Mouse (Mus musculus): Measurements from ENCODE around the gene Nrd1. TPM values are rescaled to one million over a fixed set of nuclear protein-coding genes. Genes with fewer than 3 reads are reported as not detected.
A peak's percentile ranks its signal among the peaks of the same experiment; 100 is the strongest.

The Nrd1 gene
- polyA plus RNA-seq, 1 experiment, result 40.4 TPM

- Histone ChIP-seq H3K4me3 (replicated peaks; ENCODE audit: extremely low read depth, low read depth, low read length) (no peak overlapping the region), H3K4me1 (ENCODE audit: control insufficient read depth, insufficient read depth, low read length) (no peaks in the 10 kb centered on the region)
- 71% methylated on average over 1 of the region's 1 CpGs for WGBS
- no peak for DNase-seq
- TF ChIP-seq POLR2A (IDR thresholded peaks at IDR 0.05; ENCODE audit: borderline replicate concordance, extremely low read depth, low read depth, low read length) (no peak), CTCF (IDR thresholded peaks at IDR 0.05; ENCODE audit: insufficient read depth, low read length) (no peak)
These were observed 13.5 kb upstream of the Nrd1 start for GRCm38 (mm10) chr4:108986833-108987472.

- Histone ChIP-seq H3K4me3 (replicated peaks; ENCODE audit: extremely low read depth, low read depth, low read length) (no peak overlapping the region), H3K4me1 (ENCODE audit: control insufficient read depth, insufficient read depth, low read length) (no peaks in the 10 kb centered on the region)
- no peak for TF ChIP-seq POLR2A (IDR thresholded peaks at IDR 0.05; ENCODE audit: borderline replicate concordance, extremely low read depth, low read depth, low read length)
- TF ChIP-seq CTCF (IDR thresholded peaks at IDR 0.05; ENCODE audit: insufficient read depth, low read length), result no peak
- WGBS, result 65% methylated on average over 4 of the region's 4 CpGs
- DNase-seq, result no peak
These were observed 13.0 kb upstream of the Nrd1 start for GRCm38 (mm10) chr4:108987473-108987842.

GRCm38 (mm10) chr4:108989430-108989829, 11.0 kb upstream of the Nrd1 start:
- TF ChIP-seq POLR2A (IDR thresholded peaks at IDR 0.05; ENCODE audit: borderline replicate concordance, extremely low read depth, low read depth, low read length), result no peak
- no peak for TF ChIP-seq CTCF (IDR thresholded peaks at IDR 0.05; ENCODE audit: insufficient read depth, low read length)
- WGBS, result 53% methylated on average over 2 of the region's 2 CpGs
- no peak overlapping the region for H3K4me3 ChIP-seq (replicated peaks; ENCODE audit: extremely low read depth, low read depth, low read length)
- DNase-seq, result no peak
- H3K4me1 ChIP-seq (ENCODE audit: control insufficient read depth, insufficient read depth, low read length), result no peaks in the 10 kb centered on the region

DNA sequence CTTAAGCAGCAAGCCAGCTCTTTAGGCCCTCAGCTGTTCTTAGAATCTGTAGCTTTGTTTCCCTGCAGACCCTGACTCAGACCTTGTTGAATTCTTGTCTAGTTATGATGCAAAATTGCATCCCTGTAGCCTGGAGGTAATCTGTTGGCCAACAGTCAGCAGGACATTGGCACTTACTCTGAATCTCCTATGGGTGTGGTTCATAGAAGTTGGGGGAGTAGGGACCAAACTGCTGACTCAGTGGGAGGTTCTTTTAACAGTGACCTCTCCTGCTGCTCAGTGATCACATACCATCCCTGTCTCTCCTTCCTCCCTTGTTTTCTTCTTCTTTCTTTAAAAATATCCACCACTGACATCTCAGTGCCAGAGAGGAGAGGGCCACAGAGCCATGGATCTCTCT, 10.4 kb upstream of the Nrd1 start:
- TF ChIP-seq POLR2A (IDR thresholded peaks at IDR 0.05; ENCODE audit: borderline replicate concordance, extremely low read depth, low read depth, low read length) (no peak), CTCF (IDR thresholded peaks at IDR 0.05; ENCODE audit: insufficient read depth, low read length) (no peak)
- DNase-seq, result no peak

DNA sequence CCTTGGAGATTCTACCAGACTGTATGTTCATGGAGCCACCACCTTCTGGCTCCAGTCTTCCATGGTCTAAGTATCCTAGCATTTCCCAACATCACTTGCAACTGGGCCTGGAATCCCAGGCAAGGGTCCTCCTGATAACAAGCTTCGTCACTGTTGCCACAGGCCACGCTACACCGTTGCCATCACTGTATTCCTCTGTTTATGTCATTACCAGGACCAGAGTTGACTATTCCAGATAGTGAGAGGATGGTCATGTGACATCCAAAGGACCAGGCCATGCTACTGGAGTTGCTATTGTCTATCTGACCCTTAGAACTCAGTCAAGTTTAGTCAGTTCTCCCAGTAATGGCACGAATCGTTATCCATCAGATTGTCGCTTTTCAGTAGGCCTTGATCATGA, 9.9 kb upstream of the Nrd1 start:
- no peaks in the 10 kb centered on the region for H3K4me1 ChIP-seq (ENCODE audit: control insufficient read depth, insufficient read depth, low read length)
- 89% methylated on average over 6 of the region's 6 CpGs for WGBS
- DNase-seq, result no peak
- H3K4me3 ChIP-seq (replicated peaks; ENCODE audit: extremely low read depth, low read depth, low read length), result no peak overlapping the region
- TF ChIP-seq POLR2A (IDR thresholded peaks at IDR 0.05; ENCODE audit: borderline replicate concordance, extremely low read depth, low read depth, low read length), result no peak
- TF ChIP-seq CTCF (IDR thresholded peaks at IDR 0.05; ENCODE audit: insufficient read depth, low read length), result no peak

More for the DNA sequence above, 10.4 kb upstream of the Nrd1 start:
- Histone ChIP-seq H3K4me1 (ENCODE audit: control insufficient read depth, insufficient read depth, low read length) (no peaks in the 10 kb centered on the region), H3K4me3 (replicated peaks; ENCODE audit: extremely low read depth, low read depth, low read length) (no peak overlapping the region)

- Histone ChIP-seq H3K4me3 (replicated peaks; ENCODE audit: extremely low read depth, low read depth, low read length) (no peak overlapping the region), H3K4me1 (ENCODE audit: control insufficient read depth, insufficient read depth, low read length) (no peaks in the 10 kb centered on the region)
- TF ChIP-seq POLR2A (IDR thresholded peaks at IDR 0.05; ENCODE audit: borderline replicate concordance, extremely low read depth, low read depth, low read length), result no peak
- TF ChIP-seq CTCF (IDR thresholded peaks at IDR 0.05; ENCODE audit: insufficient read depth, low read length), result no peak
- DNase-seq, result no peak
These were observed 8.6 kb upstream of the Nrd1 start for GRCm38 (mm10) chr4:108991811-108992210.

GRCm38 (mm10) chr4:108992978-108993377, 7.5 kb upstream of the Nrd1 start:
- no peak for DNase-seq
- no peak overlapping the region for H3K4me3 ChIP-seq (replicated peaks; ENCODE audit: extremely low read depth, low read depth, low read length)
- 40% methylated on average over 2 of the region's 2 CpGs for WGBS
- TF ChIP-seq POLR2A (IDR thresholded peaks at IDR 0.05; ENCODE audit: borderline replicate concordance, extremely low read depth, low read depth, low read length) (no peak), CTCF (IDR thresholded peaks at IDR 0.05; ENCODE audit: insufficient read depth, low read length) (no peak)
- no peaks in the 10 kb centered on the region for H3K4me1 ChIP-seq (ENCODE audit: control insufficient read depth, insufficient read depth, low read length)

DNA sequence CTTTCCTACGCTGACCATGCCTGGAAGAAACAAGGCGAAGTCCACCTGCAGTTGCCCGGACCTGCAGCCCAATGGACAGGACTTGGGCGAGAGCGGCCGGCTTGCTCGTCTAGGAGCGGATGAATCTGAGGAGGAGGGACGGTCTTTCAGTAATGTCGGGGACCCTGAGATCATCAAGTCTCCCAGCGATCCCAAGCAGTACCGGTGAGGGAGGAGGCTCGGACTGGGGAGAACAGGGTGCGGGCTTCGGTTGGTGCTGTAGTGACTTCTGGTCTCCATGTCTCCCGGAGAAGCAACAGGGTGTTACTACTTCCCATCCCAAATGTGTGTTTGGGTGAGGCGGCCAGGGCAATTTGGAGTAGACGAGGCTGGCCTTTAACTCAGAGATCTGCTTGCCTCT, 506 bp downstream of the Nrd1 start:
- 0% methylated on average over 18 of the region's 18 CpGs for WGBS
- H3K4me1 ChIP-seq (ENCODE audit: control insufficient read depth, insufficient read depth, low read length), result peaks cover 9% of the 10 kb centered on the region
- DNase-seq, result no peak
- peak overlapping the region; percentile 90 for H3K4me3 ChIP-seq (replicated peaks; ENCODE audit: extremely low read depth, low read depth, low read length)
- TF ChIP-seq POLR2A (IDR thresholded peaks at IDR 0.05; ENCODE audit: borderline replicate concordance, extremely low read depth, low read depth, low read length) (no peak), CTCF (IDR thresholded peaks at IDR 0.05; ENCODE audit: insufficient read depth, low read length) (no peak)

DNA sequence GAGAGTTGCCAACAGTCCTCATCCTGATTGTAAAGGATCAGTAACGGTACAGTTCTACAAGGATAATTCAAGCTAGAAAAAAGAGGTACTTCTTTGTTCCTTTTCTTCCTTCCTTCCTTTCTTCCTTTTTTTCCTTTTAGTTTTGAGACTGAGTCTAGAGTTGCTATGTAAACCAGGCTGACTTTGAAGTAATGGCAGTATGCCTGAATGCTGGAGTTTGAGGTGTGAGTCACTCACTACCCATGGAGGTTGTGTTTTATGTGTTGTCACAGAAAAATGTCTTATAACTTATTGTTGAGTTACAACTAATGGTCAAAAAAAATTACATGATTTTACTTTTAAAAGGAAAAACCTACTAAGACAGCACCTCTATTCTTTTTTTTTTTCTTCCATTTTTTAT, 7.6 kb downstream of the Nrd1 start:
- H3K4me3 ChIP-seq (replicated peaks; ENCODE audit: extremely low read depth, low read depth, low read length), result no peak overlapping the region
- WGBS, result 30% methylated on average over 1 of the region's 1 CpGs
- TF ChIP-seq CTCF (IDR thresholded peaks at IDR 0.05; ENCODE audit: insufficient read depth, low read length), result no peak
- no peak for TF ChIP-seq POLR2A (IDR thresholded peaks at IDR 0.05; ENCODE audit: borderline replicate concordance, extremely low read depth, low read depth, low read length)
- H3K4me1 ChIP-seq (ENCODE audit: control insufficient read depth, insufficient read depth, low read length), result peaks cover 2% of the 10 kb centered on the region; the same call in 1 of the 2 replicates
- no peak for DNase-seq

DNA sequence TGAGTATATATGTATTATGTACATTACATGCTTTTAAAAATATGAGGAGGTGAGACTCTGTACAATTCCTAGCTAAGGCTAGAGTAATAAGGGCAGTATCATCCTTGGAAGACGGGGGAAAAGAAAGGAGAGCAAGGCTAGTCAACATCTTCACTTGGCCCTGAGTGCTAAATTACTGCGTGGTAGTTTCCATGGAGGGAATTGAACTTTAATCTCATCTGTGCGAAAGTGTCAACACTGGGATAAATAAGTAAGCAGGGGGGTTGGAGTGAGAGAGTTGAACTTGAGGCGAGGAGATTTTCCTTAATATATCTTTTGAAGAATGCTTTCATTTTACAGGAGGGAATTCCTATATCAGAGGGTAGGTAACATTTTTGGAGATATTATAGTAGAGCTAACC, 13.6 kb downstream of the Nrd1 start:
- 92% methylated on average over 4 of the region's 4 CpGs for WGBS
- no peak for TF ChIP-seq CTCF (IDR thresholded peaks at IDR 0.05; ENCODE audit: insufficient read depth, low read length)
- no peak for TF ChIP-seq POLR2A (IDR thresholded peaks at IDR 0.05; ENCODE audit: borderline replicate concordance, extremely low read depth, low read depth, low read length)
- no peak overlapping the region for H3K4me3 ChIP-seq (replicated peaks; ENCODE audit: extremely low read depth, low read depth, low read length)
- no peak for DNase-seq
- no peaks in the 10 kb centered on the region; the same call in 1 of the 2 replicates for H3K4me1 ChIP-seq (ENCODE audit: control insufficient read depth, insufficient read depth, low read length)

All from lung, adult 2 months (tissue).